Mouse (Mus musculus) liver, adult 2 months (tissue): ENCODE measurements around the gene Themis2.
"Not testable (repeated sequence)": the region's sequence is repeated elsewhere in the genome, so short reads cannot be mapped to it uniquely, and the experiment has no call there.

ENCODE experiments used
- CTCF ChIP-seq: fragments of 200-500 bp; IDR thresholded peaks from 2 replicates; pipeline ENCODE4 v1.5.1; 2011; ENCODE audit warnings: low read depth, low read length, control low read depth
- POLR2A ChIP-seq: fragments of 200-500 bp; IDR thresholded peaks from 2 replicates; pipeline ENCODE4 v1.6.1; 2011; ENCODE audit warnings: low read length, control low read depth; ENCODE audit not compliant: insufficient read depth; ENCODE audit errors: extremely low read depth

- not testable (repeated sequence) for TF ChIP-seq CTCF, POLR2A
Observed at GRCm38 (mm10) chr4:132798666-132799065, 2.5 kb upstream of the Themis2 start.
